Mouse (Mus musculus) frontal cortex, postnatal 25 days (tissue): Measurements from ENCODE around the gene Atxn7.
"Not testable (repeated sequence)": the region's sequence is repeated elsewhere in the genome, so short reads cannot be mapped to it uniquely, and the experiment has no call there.

Experiments
- DNase-seq, 2 experiments: peaks; one replicate each; pipeline ENCODE4 v3.0.0; 2022; ENCODE audit warnings: low spot score in 2 of 2

Atxn7 gene

GRCm38 (mm10) chr14:13982174-13982573 lies 20.9 kb downstream of the Atxn7 start:
- DNase-seq, result no peak

GRCm38 (mm10) chr14:13988397-13988796 lies 27.2 kb downstream of the Atxn7 start:
- no peak for DNase-seq

- DNase-seq, result no peak
Observed at GRCm38 (mm10) chr14:13990741-13991140, 29.5 kb downstream of the Atxn7 start.

- no peak for DNase-seq
Observed at GRCm38 (mm10) chr14:13995206-13996097, 34.2 kb downstream of the Atxn7 start.

GRCm38 (mm10) chr14:14002771-14003170 lies 41.5 kb downstream of the Atxn7 start:
- no peak for DNase-seq

GRCm38 (mm10) chr14:14009712-14010111 lies 48.5 kb downstream of the Atxn7 start:
- no peak for DNase-seq

- DNase-seq, result peak; percentile 68 to 75
Observed at GRCm38 (mm10) chr14:14012383-14013251, 51.4 kb downstream of the Atxn7 start.

GRCm38 (mm10) chr14:14013252-14013711 lies 52.0 kb downstream of the Atxn7 start:
- no peak for DNase-seq

GRCm38 (mm10) chr14:14014636-14015375 lies 53.6 kb downstream of the Atxn7 start:
- no peak for DNase-seq

- DNase-seq, result no peak
Observed at GRCm38 (mm10) chr14:14019155-14019894, 58.1 kb downstream of the Atxn7 start.

- DNase-seq, result no peak
Observed at GRCm38 (mm10) chr14:14021244-14021643, 60.0 kb downstream of the Atxn7 start.

GRCm38 (mm10) chr14:14025870-14026269 lies 64.6 kb downstream of the Atxn7 start:
- DNase-seq, result no peak

- no peak for DNase-seq
Observed at GRCm38 (mm10) chr14:14030621-14031020, 69.4 kb downstream of the Atxn7 start.

GRCm38 (mm10) chr14:14032842-14033241 lies 71.6 kb downstream of the Atxn7 start:
- no peak for DNase-seq

GRCm38 (mm10) chr14:14036352-14036751 lies 75.1 kb downstream of the Atxn7 start:
- no peak for DNase-seq

GRCm38 (mm10) chr14:14038233-14038632 lies 77.0 kb downstream of the Atxn7 start:
- DNase-seq, result no peak

- DNase-seq, result no peak
Observed at GRCm38 (mm10) chr14:14042336-14042735, 81.1 kb downstream of the Atxn7 start.

- DNase-seq, result no peak
Observed at GRCm38 (mm10) chr14:14054386-14054785, 93.1 kb downstream of the Atxn7 start.

GRCm38 (mm10) chr14:14059606-14060005 lies 98.4 kb downstream of the Atxn7 start:
- DNase-seq, result not testable (repeated sequence)

GRCm38 (mm10) chr14:14062531-14063245 lies 101.4 kb downstream of the Atxn7 start:
- DNase-seq, result no peak
